Mouse (Mus musculus): ENCODE measurements around the gene Oscp1. TPM values are rescaled to one million over a fixed set of nuclear protein-coding genes. Genes with fewer than 3 reads are reported as not detected.

The Oscp1 gene
- polyA plus RNA-seq, 1 experiment from 2014 or later, result 8.9 TPM

DNA sequence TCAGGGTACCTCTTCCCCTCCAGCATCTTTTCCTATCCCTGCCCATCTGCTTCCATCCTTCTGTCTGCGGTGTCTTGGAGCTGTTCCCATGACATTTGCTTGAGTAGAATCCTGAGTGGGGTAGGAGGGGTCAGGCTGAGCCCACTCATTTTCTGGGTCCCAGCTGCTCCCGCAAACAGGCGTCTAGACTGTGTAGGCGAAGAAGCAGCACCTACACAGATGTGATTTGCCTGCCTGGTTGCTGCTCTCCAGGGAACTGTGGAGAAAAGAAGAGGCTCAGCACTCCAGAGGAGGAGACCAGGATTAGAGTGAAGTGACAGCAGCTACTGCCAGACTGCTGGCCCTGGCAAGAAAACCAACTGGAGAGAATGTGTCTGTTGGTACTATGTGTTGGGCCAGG lies 60.3 kb downstream of the Oscp1 start:
- 83% methylated on average over 4 of the region's 4 CpGs for WGBS
- Histone ChIP-seq H3K36me3 (0 out of 2 replicates have a peak, but pooled peaks cover 4% of the 10 kb centered on the region), H3K9ac (no peak overlapping the region), H3K4me3 (replicated peaks) (no peak overlapping the region), H3K9me3 (no peaks in the 10 kb centered on the region), H3K4me2 (replicated peaks) (no peak overlapping the region), H3K4me1 (replicated peaks) (peaks cover 7% of the 10 kb centered on the region), H3K27ac (no peak overlapping the region), H3K27me3 (replicated peaks) (no peaks in the 10 kb centered on the region)
- no peak for ATAC-seq

DNA sequence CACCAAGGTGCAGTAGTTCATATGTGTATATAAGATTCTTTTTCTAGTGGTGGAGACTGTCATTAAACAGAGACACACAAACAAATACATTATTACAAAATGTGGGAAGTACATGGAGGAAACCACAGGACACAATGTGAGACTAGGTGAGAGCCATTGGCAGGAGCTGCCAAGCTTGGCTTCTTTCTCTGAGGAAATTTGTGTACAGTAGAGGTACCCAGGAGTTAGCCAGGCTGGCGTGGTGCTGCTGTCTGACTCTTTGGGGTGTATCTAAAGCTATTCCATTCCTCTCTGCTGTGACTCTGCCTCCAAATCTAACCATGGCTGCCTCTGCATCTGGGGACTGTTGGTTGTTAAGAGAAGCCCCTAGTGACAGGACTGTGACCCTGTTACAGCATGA lies 60.7 kb downstream of the Oscp1 start:
- H3K4me2 ChIP-seq (replicated peaks), result no peak overlapping the region
- no peak for ATAC-seq
- no peak overlapping the region for H3K4me3 ChIP-seq (replicated peaks)
- 0 out of 2 replicates have a peak, but pooled peaks cover 4% of the 10 kb centered on the region for H3K36me3 ChIP-seq
- no peak overlapping the region for H3K9ac ChIP-seq
- H3K27me3 ChIP-seq (replicated peaks), result no peaks in the 10 kb centered on the region
- H3K27ac ChIP-seq, result no peak overlapping the region
- WGBS, result 83% methylated on average over 1 of the region's 1 CpGs
- H3K4me1 ChIP-seq (replicated peaks), result peaks cover 3% of the 10 kb centered on the region; the same call in 1 of the 2 replicates
- H3K9me3 ChIP-seq, result no peaks in the 10 kb centered on the region

DNA sequence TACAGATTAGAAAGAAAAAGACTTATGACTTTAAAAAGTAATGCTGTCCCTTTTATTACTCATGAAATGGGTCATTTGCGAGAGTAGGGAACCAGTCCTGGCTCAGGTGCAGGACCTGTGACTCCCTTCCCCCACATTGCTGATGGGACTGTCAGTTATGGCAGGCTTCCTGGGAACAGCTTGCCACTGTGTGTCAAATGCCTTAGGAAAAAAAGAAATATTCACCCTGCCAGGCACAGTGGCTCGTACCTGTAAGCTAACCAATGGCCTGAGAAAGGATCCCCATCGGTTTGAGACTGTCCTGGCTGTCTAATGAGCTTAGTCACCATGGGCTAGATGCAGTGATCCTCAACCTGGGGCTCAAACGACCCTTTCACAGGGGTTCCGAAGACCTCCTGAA lies 61.7 kb downstream of the Oscp1 start:
- no peaks in the 10 kb centered on the region for H3K9me3 ChIP-seq
- H3K4me1 ChIP-seq (replicated peaks), result no peaks in the 10 kb centered on the region
- H3K9ac ChIP-seq, result no peak overlapping the region
- peaks cover 7% of the 10 kb centered on the region; the same call in 1 of the 2 replicates for H3K36me3 ChIP-seq
- no peak overlapping the region for H3K27ac ChIP-seq
- WGBS, result 92% methylated on average over 5 of the region's 5 CpGs
- H3K4me2 ChIP-seq (replicated peaks), result no peak overlapping the region
- H3K27me3 ChIP-seq (replicated peaks), result no peaks in the 10 kb centered on the region
- ATAC-seq, result no peak
- H3K4me3 ChIP-seq (replicated peaks), result no peak overlapping the region

DNA sequence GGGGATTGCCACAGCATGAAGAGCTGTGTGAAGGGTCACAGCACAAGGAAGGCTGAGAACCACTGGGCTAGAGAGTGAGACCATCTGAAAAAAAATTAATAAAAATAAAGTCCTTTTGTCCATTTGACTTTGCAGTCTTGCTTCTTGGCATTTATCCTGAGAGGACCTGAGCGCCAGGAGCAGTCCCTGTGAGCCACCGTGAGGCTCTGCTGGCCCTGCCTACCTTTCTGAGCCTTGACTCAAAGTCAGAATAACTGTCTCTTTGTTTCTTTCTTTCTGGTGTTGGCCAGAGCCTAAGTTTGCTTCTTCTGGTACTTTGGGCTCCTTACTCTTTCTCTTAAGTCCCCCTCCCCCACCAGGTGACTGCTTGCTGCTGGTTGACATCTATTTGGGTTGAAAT lies 62.1 kb downstream of the Oscp1 start:
- Histone ChIP-seq H3K27me3 (replicated peaks) (no peaks in the 10 kb centered on the region), H3K4me3 (replicated peaks) (no peak overlapping the region), H3K27ac (no peak overlapping the region), H3K36me3 (peaks cover 9% of the 10 kb centered on the region), H3K4me2 (replicated peaks) (no peak overlapping the region), H3K4me1 (replicated peaks) (no peaks in the 10 kb centered on the region), H3K9me3 (no peaks in the 10 kb centered on the region), H3K9ac (no peak overlapping the region)
- ATAC-seq, result no peak
- 93% methylated on average over 2 of the region's 2 CpGs for WGBS

DNA sequence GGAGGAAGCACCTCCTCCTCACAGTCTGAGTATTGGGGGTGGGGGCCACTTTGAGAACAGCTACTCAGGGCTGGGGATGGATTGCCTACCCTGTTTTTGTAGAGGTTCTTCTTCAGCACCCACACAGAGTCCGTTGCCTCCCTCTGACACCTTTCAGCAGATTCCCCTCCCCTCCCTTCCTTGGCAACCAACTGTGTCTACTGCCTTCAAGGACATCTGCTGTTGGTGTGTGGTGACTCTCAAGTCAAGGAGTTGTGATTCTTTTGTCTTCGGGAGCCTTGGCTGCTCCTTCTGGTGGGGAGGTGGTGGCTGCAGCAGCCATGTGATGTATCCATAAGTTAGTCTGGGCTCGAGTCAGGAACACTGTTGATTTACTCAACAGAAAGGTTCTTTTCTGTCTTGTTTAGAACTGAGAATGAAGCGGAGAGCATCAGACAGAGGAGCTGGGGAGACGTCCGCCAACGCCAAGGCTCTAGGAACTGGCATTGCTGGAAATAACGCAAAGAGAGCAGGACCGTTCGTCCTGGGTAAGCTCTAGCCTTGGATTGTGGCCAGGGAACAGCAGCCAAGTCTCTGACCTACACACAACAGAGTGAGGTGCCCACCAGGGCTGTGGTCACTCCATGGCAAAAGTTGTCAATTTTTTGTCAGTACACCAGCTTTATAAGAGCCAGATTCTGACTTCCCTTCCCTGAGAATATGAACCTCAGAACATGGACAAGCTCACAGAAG lies 65.1 kb downstream of the Oscp1 start:
- H3K4me1 ChIP-seq (replicated peaks), result no peaks in the 10 kb centered on the region
- no peak overlapping the region for H3K27ac ChIP-seq
- no peak for ATAC-seq

DNA sequence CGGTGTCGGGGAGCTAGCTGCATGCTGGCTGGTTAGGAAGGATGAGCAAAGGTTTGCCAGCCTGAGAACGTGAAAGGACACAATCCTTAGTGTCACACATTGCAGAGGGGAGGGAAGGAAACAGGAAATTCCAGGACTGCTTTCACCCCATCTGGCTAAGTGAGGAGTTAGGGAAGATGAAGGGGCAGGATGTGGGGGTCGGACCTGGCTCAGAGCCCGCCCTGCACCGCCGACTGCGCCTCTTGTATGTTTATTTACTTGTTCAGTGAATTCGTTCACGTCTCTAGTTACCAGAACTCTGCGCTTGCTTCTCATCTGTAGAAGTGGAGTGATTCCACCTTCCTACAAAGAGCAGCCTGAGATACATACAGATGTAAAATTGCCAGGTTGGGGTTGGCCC lies 72.1 kb downstream of the Oscp1 start:
- no peak overlapping the region for H3K9ac ChIP-seq
- H3K4me2 ChIP-seq (replicated peaks), result peak overlapping the region; percentile 24; the same call in 1 of the 2 replicates

More for the DNA sequence above, 65.1 kb downstream of the Oscp1 start:
- H3K27me3 ChIP-seq (replicated peaks), result no peaks in the 10 kb centered on the region
- H3K36me3 ChIP-seq, result peaks cover 19% of the 10 kb centered on the region
- H3K9me3 ChIP-seq, result no peaks in the 10 kb centered on the region
- 85% methylated on average over 10 of the region's 10 CpGs for WGBS
- H3K9ac ChIP-seq, result no peak overlapping the region
- H3K4me3 ChIP-seq (replicated peaks), result no peak overlapping the region
- no peak overlapping the region for H3K4me2 ChIP-seq (replicated peaks)

DNA sequence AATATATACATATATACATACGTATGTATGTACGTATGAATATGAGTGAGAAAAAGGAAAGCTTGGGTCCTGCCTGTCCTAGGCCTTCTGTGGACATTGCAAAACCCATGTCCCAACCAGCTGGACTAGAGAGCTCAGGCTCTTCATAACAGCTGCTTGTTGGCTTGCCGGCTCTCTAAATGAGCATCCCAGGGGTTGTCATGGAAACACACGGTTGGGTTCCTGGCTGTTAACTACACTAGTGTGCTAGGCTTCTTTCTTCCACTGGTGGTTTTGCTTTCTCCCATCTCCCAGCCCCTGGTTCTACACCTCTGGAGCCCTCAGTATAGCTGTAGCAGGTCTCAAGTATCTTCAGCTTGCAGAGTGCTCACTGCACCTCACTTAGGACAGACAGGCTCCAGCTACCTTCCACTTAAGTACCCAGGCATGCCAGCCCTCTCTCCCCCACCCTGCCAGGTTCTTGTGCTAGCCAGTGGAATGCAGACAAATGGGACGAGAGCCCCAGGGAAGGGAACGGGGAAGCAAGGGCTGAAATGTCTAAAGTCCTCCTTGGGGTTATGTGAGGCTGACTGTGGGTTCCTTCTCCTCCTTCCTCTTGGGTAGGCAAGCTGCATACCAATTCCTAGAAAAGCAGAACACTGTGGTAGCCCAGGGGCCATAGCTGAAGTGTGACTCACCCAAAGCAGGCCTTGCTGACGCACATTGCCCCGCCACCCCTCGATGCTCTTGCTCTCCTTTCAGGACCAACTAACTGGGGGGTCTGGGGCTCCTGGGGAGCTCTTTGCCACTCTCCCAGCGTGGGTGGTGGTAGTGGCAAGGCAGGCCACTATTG lies 73.1 kb downstream of the Oscp1 start:
- H3K4me3 ChIP-seq (replicated peaks), result no peak overlapping the region
- H3K27ac ChIP-seq, result peak overlapping the region; percentile 45; the same call in 1 of the 2 replicates
- 56% methylated on average over 10 of the region's 10 CpGs for whole genome bisulfite sequencing
- H3K4me2 ChIP-seq (replicated peaks), result no peak overlapping the region
- H3K36me3 ChIP-seq, result peaks cover 29% of the 10 kb centered on the region
- peaks cover 37% of the 10 kb centered on the region for H3K4me1 ChIP-seq (replicated peaks)
- H3K9me3 ChIP-seq, result no peaks in the 10 kb centered on the region
- ATAC-seq, result no peak
- H3K27me3 ChIP-seq (replicated peaks), result no peaks in the 10 kb centered on the region
- no peak overlapping the region for H3K9ac ChIP-seq

More for the DNA sequence above, 72.1 kb downstream of the Oscp1 start:
- H3K27me3 ChIP-seq (replicated peaks), result no peaks in the 10 kb centered on the region
- H3K27ac ChIP-seq, result peak overlapping the region; percentile 75
- ATAC-seq, result peak; percentile 68
- peaks cover 37% of the 10 kb centered on the region for H3K4me1 ChIP-seq (replicated peaks)
- H3K9me3 ChIP-seq, result no peaks in the 10 kb centered on the region
- 35% methylated on average over 11 of the region's 11 CpGs for WGBS
- H3K36me3 ChIP-seq, result peaks cover 26% of the 10 kb centered on the region
- H3K4me3 ChIP-seq (replicated peaks), result no peak overlapping the region

DNA sequence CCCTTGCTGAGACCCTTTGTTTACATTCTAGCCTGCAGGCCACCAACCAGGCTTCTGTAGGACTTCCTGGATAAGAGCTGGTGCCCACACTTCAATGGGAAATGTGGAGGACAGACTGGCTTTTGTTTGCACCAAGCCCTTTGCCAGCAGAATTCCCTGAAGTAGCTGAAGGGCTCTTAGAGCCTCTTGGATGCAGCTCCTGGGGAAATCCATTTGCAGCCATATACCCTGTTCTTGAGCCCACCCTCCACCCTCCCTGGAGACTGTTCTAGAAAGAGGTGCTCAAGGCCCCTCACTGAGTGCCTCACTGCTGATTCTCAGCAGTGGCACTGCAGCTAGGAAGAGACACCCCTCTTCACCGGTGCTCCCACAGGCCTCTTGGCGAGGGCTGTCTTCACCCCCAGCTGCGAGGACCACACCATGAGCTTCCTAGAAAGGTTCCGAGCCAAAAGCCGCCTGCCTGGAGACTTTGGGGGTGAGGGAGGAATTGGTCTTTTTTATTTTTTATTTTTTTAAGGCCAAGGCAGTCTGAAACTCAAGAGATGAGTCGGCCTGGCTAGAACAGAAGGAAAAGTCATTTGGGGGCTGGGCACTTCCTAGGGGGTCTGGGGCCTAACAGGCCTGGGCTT lies 74.4 kb downstream of the Oscp1 start:
- H3K27ac ChIP-seq, result peak overlapping the region; percentile 45; the same call in 1 of the 2 replicates
- no peak overlapping the region for H3K4me3 ChIP-seq (replicated peaks)
- peaks cover 37% of the 10 kb centered on the region for H3K4me1 ChIP-seq (replicated peaks)
- H3K36me3 ChIP-seq, result peaks cover 28% of the 10 kb centered on the region
- no peaks in the 10 kb centered on the region for H3K27me3 ChIP-seq (replicated peaks)
- no peak overlapping the region for H3K4me2 ChIP-seq (replicated peaks)
- ATAC-seq, result no peak
- 63% methylated on average over 6 of the region's 6 CpGs for WGBS
- no peak overlapping the region for H3K9ac ChIP-seq
- H3K9me3 ChIP-seq, result no peaks in the 10 kb centered on the region

DNA sequence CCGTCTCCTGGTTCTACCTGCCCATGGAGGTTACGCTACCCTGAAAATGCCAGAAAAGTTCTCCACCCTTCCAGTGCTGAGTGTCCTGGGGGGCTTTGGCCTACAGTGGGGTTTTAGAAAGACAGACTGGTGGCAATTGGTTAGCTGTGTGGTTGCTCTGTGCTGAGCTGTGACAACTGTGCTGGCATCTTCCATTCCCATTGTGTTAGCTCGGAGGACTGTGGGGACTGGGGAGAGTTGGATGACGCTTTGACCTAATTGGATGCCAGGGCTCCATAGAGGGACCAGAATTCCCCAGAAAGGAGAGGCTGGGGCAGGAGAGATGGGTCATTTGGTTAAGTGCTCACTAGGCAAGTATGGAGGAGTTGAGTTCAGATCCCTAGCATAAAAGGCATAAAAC lies 75.9 kb downstream of the Oscp1 start:
- Histone ChIP-seq H3K4me2 (replicated peaks) (no peak overlapping the region), H3K9ac (no peak overlapping the region), H3K9me3 (no peaks in the 10 kb centered on the region), H3K36me3 (peaks cover 30% of the 10 kb centered on the region), H3K4me1 (replicated peaks) (peaks cover 37% of the 10 kb centered on the region), H3K27ac (no peak overlapping the region), H3K27me3 (replicated peaks) (no peaks in the 10 kb centered on the region), H3K4me3 (replicated peaks) (no peak overlapping the region)
- 95% methylated on average over 4 of the region's 4 CpGs for WGBS
- no peak for ATAC-seq

DNA sequence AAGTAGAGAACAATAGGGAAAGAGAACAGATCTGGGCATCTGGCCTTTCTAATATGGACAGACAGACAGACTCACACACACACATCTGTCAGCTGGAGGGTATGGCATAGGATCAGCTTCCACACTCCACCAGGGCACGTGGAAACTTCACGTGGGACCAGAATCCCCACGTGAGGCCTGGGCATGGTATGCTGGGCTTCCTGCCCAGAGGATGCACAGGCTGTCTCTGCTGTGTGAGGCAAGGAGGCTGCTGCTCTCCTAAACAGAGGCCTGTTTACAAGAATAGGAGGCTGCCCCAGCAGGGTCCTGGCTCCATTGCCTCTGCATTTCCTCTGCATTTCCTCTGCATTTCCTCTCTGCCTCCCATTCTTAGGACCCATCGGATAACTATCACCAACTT lies 76.3 kb downstream of the Oscp1 start:
- Histone ChIP-seq H3K4me2 (replicated peaks) (no peak overlapping the region), H3K4me1 (replicated peaks) (peaks cover 34% of the 10 kb centered on the region), H3K4me3 (replicated peaks) (no peak overlapping the region), H3K9me3 (no peaks in the 10 kb centered on the region), H3K36me3 (peaks cover 30% of the 10 kb centered on the region), H3K9ac (no peak overlapping the region), H3K27ac (no peak overlapping the region), H3K27me3 (replicated peaks) (no peaks in the 10 kb centered on the region)
- no peak for ATAC-seq
- WGBS, result 80% methylated on average over 4 of the region's 4 CpGs

DNA sequence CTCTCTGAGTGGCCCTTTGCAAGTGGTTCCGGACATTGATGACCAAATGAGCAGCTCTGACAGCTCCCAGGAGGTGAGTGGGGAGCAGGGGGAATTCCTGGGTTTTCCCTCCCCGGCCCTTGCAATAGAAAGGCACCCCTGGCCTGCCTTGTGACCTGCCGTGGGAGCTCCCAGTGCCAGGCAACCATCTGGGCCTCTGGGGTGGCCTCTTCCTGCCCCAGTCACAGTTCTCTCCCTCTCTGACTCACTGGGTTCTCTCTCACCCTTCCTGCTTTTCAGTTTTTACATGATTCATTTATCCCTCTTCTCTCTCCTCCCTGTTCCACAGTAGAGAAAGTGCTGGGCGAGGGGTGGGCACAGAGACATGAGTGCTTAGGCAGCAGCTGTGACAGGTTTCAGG lies 79.4 kb downstream of the Oscp1 start:
- ATAC-seq, result no peak
- Histone ChIP-seq H3K4me3 (replicated peaks) (no peak overlapping the region), H3K36me3 (peaks cover 34% of the 10 kb centered on the region), H3K9me3 (no peaks in the 10 kb centered on the region), H3K27ac (no peak overlapping the region), H3K9ac (no peak overlapping the region), H3K4me1 (replicated peaks) (peaks cover 7% of the 10 kb centered on the region), H3K4me2 (replicated peaks) (no peak overlapping the region), H3K27me3 (replicated peaks) (no peaks in the 10 kb centered on the region)
- WGBS, result 83% methylated on average over 4 of the region's 4 CpGs

DNA sequence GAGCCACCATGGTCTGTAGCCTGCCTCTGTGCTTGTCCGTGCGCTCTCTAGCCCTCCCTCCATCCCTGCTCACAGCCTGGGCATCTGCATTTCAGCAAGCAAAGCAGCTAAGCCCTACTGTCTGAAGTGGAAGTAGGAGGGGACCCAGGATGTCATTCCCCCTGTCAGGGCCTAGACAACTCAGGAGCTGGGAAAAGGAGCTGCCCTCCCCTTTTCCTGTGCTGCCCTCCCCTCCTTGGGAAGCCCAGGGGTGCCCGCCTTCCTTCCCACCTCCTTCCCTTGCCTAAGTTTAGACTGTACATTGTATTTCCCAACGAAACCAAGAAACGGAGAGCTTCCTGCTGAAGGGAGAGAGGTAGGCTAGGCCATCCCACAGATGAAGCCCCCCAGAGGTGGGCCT lies 82.7 kb downstream of the Oscp1 start:
- no peaks in the 10 kb centered on the region for H3K9me3 ChIP-seq
- WGBS, result 61% methylated on average over 5 of the region's 5 CpGs
- no peak overlapping the region for H3K4me2 ChIP-seq (replicated peaks)
- no peak for ATAC-seq
- H3K36me3 ChIP-seq, result peaks cover 23% of the 10 kb centered on the region
- H3K27ac ChIP-seq, result peak overlapping the region; percentile 40; the same call in 1 of the 2 replicates
- H3K4me1 ChIP-seq (replicated peaks), result no peaks in the 10 kb centered on the region; the same call in none of the 2 replicates
- H3K4me3 ChIP-seq (replicated peaks), result no peak overlapping the region
- no peaks in the 10 kb centered on the region for H3K27me3 ChIP-seq (replicated peaks)
- H3K9ac ChIP-seq, result no peak overlapping the region
